Mouse (Mus musculus) spleen, adult 2 months (tissue): ENCODE measurements around the gene Pramef12. TPM values are rescaled to one million over a fixed set of nuclear protein-coding genes. Genes with fewer than 3 reads are reported as not detected.

Source experiments
- DNase-seq, 2 experiments: peaks; one replicate each; pipeline versions ENCODE4 v3.0.0 to v3.0.0-alpha.2; 2012 to 2021; ENCODE audit warnings: low spot score in 2 of 2, low read depth in 1 of 2
- H3K27ac ChIP-seq: fragments of 200-500 bp; 2 replicates; pipeline ENCODE4 v1.5.1; 2012; ENCODE audit warnings: low read length, inconsistent platforms; ENCODE audit not compliant: insufficient read depth
- H3K27me3 ChIP-seq: fragments of 200-500 bp; 2 replicates; pipeline ENCODE4 v1.6.1; 2012; ENCODE audit warnings: mild to moderate bottlenecking, moderate library complexity, low read length, inconsistent platforms; ENCODE audit not compliant: control insufficient read depth, insufficient read depth
- H3K36me3 ChIP-seq: fragments of 200-500 bp; 2 replicates; pipeline ENCODE4 v1.6.1; 2012; ENCODE audit warnings: mild to moderate bottlenecking, low read length, inconsistent platforms; ENCODE audit not compliant: control insufficient read depth, insufficient read depth
- H3K4me1 ChIP-seq: fragments of 200-500 bp; 2 replicates; pipeline ENCODE4 v1.6.1; 2011; ENCODE audit warnings: inconsistent platforms; ENCODE audit not compliant: control insufficient read depth, insufficient read depth, insufficient read length
- H3K4me3 ChIP-seq: fragments of 200-500 bp; 2 replicates; pipeline ENCODE4 v1.5.1; 2011; ENCODE audit warnings: mild to moderate bottlenecking, inconsistent platforms; ENCODE audit not compliant: insufficient read depth, insufficient read length; ENCODE audit errors: extremely low read depth
- CTCF ChIP-seq: fragments of 200-500 bp; IDR thresholded peaks from 2 replicates; pipeline ENCODE4 v1.5.1; 2011; ENCODE audit warnings: mild to moderate bottlenecking, inconsistent platforms; ENCODE audit not compliant: insufficient read depth, insufficient read length, insufficient replicate concordance; ENCODE audit errors: extremely low read depth
- POLR2A ChIP-seq: fragments of 200-500 bp; IDR thresholded peaks from 2 replicates; pipeline ENCODE4 v1.6.1; 2011; ENCODE audit warnings: low read depth, low read length, inconsistent platforms
- WGBS: fragments of 180-500 bp; shearing (Covaris S2); methylation state at CpG from one replicate; pipeline ENCODE4 v1.1.7; 2018; 5-methylcytosine and 5-hydroxymethylcytosine counted together
- polyA plus RNA-seq: library from polyadenylated mRNA; depleted of rRNA; stranded (reverse); fragments of >200 nt; gene quantifications from 2 replicates; pipeline ENCODE4 v1.2.3, GENCODE M21; 2012; rRNA removed

Pramef12 gene
- not detected in 2 replicates for polyA plus RNA-seq

DNA sequence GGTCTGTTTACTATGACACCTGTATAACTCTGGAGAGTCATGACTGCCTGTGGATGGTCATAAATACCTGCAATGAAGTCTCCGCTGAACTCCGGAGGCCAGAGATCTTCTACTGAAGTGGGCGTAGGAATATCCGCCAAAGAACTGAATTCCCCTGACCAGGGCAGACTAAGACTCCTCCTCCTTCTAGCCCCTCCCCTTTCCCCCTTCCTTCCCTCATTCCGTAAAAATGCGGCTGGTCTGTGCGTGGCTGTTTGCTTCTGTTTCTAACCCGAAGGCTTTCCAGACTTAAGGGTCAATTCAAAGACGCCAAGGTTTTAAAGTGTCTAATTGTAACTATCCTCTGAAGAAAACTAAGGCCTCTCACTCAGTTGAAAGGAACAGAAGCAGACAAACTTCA is at the start of gene Pramef12:
Gene Pramef12, minus strand, starts transcription at position 175 of the 400 bp plus-strand sequence.
- Histone ChIP-seq H3K4me3 (no peak within 1 kb of the TSS), H3K36me3 (no peaks in the 10 kb centered on the region), H3K27ac (no peak within 1 kb of the TSS), H3K4me1 (no peaks in the 10 kb centered on the region), H3K27me3 (no peaks in the 10 kb centered on the region)
- no peak for TF ChIP-seq CTCF
- no peak for TF ChIP-seq POLR2A
- no peak for DNase-seq
- 91% methylated on average over 9 of the region's 9 CpGs for WGBS

DNA sequence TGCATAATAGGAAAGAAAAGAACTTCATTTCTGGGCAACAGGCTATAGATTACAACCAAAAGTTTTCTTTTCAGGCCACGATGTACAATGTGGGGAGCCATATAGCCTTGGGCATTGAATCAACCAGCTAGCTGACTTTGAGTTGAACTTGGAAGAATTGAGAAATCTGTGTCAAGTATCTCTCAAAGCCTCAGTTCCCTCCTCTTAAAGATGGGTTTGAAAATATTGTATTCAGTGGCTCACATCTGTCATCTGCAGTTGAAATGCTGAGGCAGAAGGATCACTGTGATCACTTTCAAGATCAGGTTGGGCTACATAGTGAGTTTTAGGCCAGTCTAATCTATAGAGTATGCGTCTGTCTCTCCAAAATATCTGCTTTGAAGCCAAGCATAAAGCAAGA is 45.0 kb upstream of the Pramef12 start, which contains the start of gene Gm9944:
Gene Gm9944, minus strand, starts transcription at position 101 of the 400 bp plus-strand sequence.
- 68% methylated on average over 2 of the region's 2 CpGs for WGBS
- no peak for DNase-seq
- Histone ChIP-seq H3K27ac (no peak within 1 kb of the TSS), H3K4me1 (no peaks in the 10 kb centered on the region), H3K36me3 (no peaks in the 10 kb centered on the region), H3K27me3 (no peaks in the 10 kb centered on the region), H3K4me3 (no peak within 1 kb of the TSS)
- TF ChIP-seq CTCF (no peak), POLR2A (no peak)

DNA sequence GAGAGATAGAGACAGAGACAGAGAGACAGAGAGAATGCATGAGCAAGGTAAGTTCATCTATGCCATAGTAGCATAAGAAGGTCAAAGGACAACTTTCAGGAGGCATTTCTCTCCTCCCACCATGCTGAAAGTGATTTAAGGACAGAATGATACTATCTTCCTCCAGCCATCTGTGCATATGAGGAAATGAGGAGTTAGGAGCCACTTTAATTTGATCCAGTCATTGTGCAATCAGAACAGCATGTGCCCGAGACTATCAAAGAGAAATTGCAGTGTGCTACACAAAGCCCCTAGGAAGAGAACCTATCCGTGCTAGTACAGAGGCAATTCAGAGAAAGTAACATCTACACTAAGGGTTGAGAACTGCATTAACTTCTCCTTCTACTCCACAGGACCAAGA is 40.3 kb upstream of the Pramef12 start:
- 65% methylated on average over 2 of the region's 2 CpGs for WGBS
- TF ChIP-seq CTCF (no peak), POLR2A (no peak)
- no peaks in the 10 kb centered on the region for H3K4me1 ChIP-seq
- DNase-seq = no peak
- H3K27me3 ChIP-seq = no peaks in the 10 kb centered on the region
- no peak overlapping the region for H3K4me3 ChIP-seq
- no peaks in the 10 kb centered on the region for H3K36me3 ChIP-seq
- H3K27ac ChIP-seq = no peak overlapping the region

DNA sequence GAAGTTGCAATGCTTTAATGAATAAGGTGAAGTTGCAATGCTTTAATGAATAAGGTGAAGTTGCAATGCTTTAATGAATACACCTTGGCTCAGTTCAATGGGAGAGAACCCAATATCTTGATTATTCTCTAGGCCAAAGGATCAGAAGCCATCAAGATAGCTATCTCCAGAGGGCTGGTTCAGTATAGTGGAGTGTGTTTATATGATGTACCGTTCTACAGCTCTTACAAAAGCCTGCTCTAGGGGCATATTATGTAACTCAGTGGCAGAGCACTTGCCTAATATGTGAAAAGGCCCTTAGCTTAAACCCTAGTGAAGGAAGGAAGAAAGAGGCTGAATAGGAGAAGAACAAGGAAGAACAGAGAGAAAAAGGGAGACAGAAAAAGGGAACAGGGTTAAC is 33.3 kb upstream of the Pramef12 start:
- no peak for TF ChIP-seq POLR2A
- TF ChIP-seq CTCF = no peak
- 80% methylated on average over 1 of the region's 1 CpGs for WGBS
- Histone ChIP-seq H3K4me3 (no peak overlapping the region), H3K27me3 (no peaks in the 10 kb centered on the region), H3K27ac (no peak overlapping the region), H3K4me1 (no peaks in the 10 kb centered on the region), H3K36me3 (no peaks in the 10 kb centered on the region)
- no peak for DNase-seq

DNA sequence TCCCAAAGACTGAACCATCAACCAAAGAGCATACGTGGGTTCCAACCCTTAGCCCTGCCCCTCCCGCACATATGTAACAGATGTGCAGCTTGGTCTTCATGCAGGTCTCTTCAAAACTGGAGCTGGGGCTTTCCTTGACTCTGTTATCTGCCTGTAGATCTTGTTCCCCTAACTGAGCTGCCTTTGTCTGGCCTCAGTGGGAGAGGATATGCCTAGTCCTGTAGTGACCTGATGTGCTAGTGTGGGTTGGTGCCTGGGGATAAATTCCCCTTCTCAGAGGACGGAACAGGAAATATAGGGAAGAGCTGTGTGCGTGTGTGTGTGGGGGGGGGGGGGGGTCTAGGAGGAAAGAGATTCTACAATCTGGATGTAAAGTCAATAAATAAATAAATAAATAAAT is 32.8 kb upstream of the Pramef12 start:
- 84% methylated on average over 4 of the region's 4 CpGs for WGBS

DNA sequence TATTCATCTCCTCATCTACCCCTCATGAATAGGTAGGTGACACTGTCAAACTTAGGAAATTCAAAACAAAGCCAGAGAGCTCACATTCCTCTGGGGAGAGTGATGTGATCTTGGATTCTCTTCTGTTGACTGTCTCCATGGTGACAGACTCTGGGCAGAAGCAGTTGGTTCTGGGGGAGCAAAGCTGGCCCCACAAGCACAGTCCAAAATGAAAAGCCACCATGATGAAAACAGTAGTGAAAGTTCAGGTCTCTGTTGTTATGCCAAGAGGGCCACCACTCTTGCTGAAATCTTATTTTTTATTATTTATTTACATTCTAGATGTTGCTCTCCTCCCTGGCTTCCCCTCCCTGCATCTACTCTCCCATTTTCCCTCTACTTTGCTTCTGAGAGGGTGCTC is 30.4 kb upstream of the Pramef12 start, which contains the start of gene 1700012P22Rik:
Gene 1700012P22Rik, minus strand, starts transcription at position 101 of the 400 bp plus-strand sequence.
- H3K27me3 ChIP-seq = no peaks in the 10 kb centered on the region
- no peaks in the 10 kb centered on the region for H3K4me1 ChIP-seq
- no peak for DNase-seq
- H3K4me3 ChIP-seq = no peak within 1 kb of the TSS
- no peaks in the 10 kb centered on the region for H3K36me3 ChIP-seq
- no peak for TF ChIP-seq CTCF
- no peak for TF ChIP-seq POLR2A
- H3K27ac ChIP-seq = no peak within 1 kb of the TSS

More for the DNA sequence above, 32.8 kb upstream of the Pramef12 start:
- no peak for TF ChIP-seq CTCF
- TF ChIP-seq POLR2A = no peak
- no peak for DNase-seq
- H3K27ac ChIP-seq = no peak overlapping the region
- H3K27me3 ChIP-seq = no peaks in the 10 kb centered on the region
- no peaks in the 10 kb centered on the region for H3K4me1 ChIP-seq
- no peaks in the 10 kb centered on the region for H3K36me3 ChIP-seq
- no peak overlapping the region for H3K4me3 ChIP-seq

DNA sequence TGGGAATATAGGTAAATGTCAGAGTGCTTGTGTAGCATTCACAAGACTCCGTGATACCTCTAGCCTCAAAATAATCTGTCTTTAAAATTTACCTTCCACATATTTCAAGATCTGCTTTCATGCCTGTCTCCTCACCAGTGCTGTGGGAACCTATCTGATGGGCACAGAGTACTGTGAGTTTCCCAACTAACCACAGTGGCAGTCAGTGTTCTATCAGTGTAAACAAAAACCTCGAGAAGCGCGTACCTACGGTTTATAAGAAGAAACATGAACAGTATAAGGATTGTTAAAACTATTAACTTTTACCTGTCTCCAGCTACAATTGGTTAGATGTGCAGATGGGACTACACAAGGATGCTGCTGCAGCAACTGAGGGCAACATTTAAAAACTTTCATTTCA is 25.0 kb upstream of the Pramef12 start:
- no peak for DNase-seq
- Histone ChIP-seq H3K4me3 (no peak overlapping the region), H3K27me3 (no peaks in the 10 kb centered on the region), H3K36me3 (no peaks in the 10 kb centered on the region), H3K27ac (no peak overlapping the region), H3K4me1 (no peaks in the 10 kb centered on the region)
- TF ChIP-seq POLR2A (no peak), CTCF (no peak)
- 80% methylated on average over 5 of the region's 5 CpGs for WGBS

DNA sequence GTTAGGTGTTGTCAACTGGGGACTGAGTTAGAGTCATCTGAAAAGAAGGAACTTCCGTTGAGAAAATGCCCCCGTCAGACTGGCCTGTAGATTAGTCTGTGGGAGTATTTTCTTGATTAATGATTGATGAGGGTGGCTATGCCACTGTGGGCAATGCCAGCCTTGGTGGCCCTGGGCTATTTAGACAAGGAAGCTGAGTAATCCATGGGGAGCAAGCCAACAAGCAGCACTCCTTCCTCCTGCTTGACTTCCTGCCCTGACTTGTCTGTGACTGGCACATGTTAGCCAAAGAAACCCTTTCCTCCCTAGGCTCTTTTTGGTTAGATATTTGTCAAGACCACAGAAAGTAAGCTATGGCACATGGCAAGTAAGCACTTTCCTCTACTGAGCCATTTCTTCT is 22.5 kb upstream of the Pramef12 start:
- no peak for DNase-seq
- WGBS = 71% methylated on average over 2 of the region's 2 CpGs
- Histone ChIP-seq H3K4me1 (no peaks in the 10 kb centered on the region), H3K4me3 (no peak overlapping the region), H3K36me3 (no peaks in the 10 kb centered on the region), H3K27ac (no peak overlapping the region), H3K27me3 (no peaks in the 10 kb centered on the region)
- TF ChIP-seq POLR2A (no peak), CTCF (no peak)
